Mouse (Mus musculus) liver, embryonic 13.5 days (tissue): ENCODE measurements around the gene Lancl3. TPM values are rescaled to one million over a fixed set of nuclear protein-coding genes. Genes with fewer than 3 reads are reported as not detected.
A peak's percentile ranks its signal among the peaks of the same experiment; 100 is the strongest.
"Not testable (repeated sequence)": the region's sequence is repeated elsewhere in the genome, so short reads cannot be mapped to it uniquely, and the experiment has no call there.

Experiments
- ATAC-seq: fragments of 200-750 bp; cut with Nextera tagmentation; 2 replicates; pipeline ENCODE4 v1.8.0; 2017; ENCODE audit warnings: low read depth, mild to moderate bottlenecking, moderate number of reproducible peaks, moderate library complexity
- DNase-seq: peaks from one replicate; pipeline ENCODE4 v3.0.0; 2022
- H3K27ac ChIP-seq: fragments of 300-500 bp; sonication (generic); 2 replicates; pipeline ENCODE4 v1.5.1; 2015; ENCODE audit warnings: moderate library complexity, mild to moderate bottlenecking, inconsistent platforms
- H3K27me3 ChIP-seq: fragments of 300-500 bp; sonication (generic); 2 replicates; pipeline ENCODE4 v1.6.1; 2015; ENCODE audit warnings: mild to moderate bottlenecking, inconsistent platforms
- H3K36me3 ChIP-seq: fragments of 300-500 bp; sonication (generic); 2 replicates; pipeline ENCODE4 v1.6.1; 2015; ENCODE audit warnings: mild to moderate bottlenecking, inconsistent platforms
- H3K4me1 ChIP-seq: fragments of 300-500 bp; sonication (generic); replicated peaks from 2 replicates; pipeline ENCODE4 v1.6.1; 2015; ENCODE audit warnings: inconsistent platforms
- H3K4me2 ChIP-seq: fragments of 300-500 bp; sonication (generic); 2 replicates; pipeline ENCODE4 v1.6.1; 2015; ENCODE audit warnings: inconsistent platforms, mild to moderate bottlenecking, moderate library complexity
- H3K4me3 ChIP-seq: fragments of 300-500 bp; sonication (generic); replicated peaks from 2 replicates; pipeline ENCODE4 v1.5.1; 2015; ENCODE audit warnings: mild to moderate bottlenecking, inconsistent platforms
- H3K9ac ChIP-seq: fragments of 300-500 bp; sonication (generic); 2 replicates; pipeline ENCODE4 v1.6.1; 2015; ENCODE audit warnings: mild to moderate bottlenecking, inconsistent platforms
- H3K9me3 ChIP-seq: fragments of 300-500 bp; sonication (generic); replicated peaks from 2 replicates; pipeline ENCODE4 v1.6.1; 2016; ENCODE audit warnings: inconsistent platforms
- WGBS: fragments of 180-500 bp; shearing (Covaris S2); methylation state at CpG from one replicate; pipeline ENCODE4 v1.1.7; 2015; ENCODE audit not compliant: insufficient replicate concordance; 5-methylcytosine and 5-hydroxymethylcytosine counted together
- polyA plus RNA-seq: library from polyadenylated mRNA; unstranded; fragments of >200 nt; fragmentation: Nextera tagmentation; extraction: Ambion mirVana; gene quantifications from 2 replicates; pipeline ENCODE4 v1.2.1, GENCODE M21; 2015

Gene Lancl3
- polyA plus RNA-seq, 1 experiment from 2014 or later, result 0.27 TPM

DNA sequence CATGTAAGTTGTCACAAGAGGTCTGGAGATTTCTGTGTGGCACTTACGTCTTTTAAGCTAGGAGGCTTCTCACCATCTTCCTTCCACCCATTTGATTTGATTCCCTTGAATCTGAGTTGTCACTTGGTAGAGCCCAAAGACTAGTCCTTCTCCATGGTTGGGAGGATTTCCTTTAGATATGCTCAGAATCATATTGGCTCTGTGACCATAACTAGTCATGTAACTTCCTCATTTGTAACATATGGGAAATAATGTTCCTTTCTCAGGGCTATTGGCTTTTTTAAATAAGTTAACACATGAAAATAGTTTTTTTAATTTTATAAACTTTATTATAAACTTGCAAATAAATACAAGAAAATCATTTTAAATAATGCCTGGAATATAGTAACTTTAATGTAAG is 59.6 kb downstream of the Lancl3 start:
- peaks cover 12% of the 10 kb centered on the region for H3K4me1 ChIP-seq
- ATAC-seq (no peak), DNase-seq (no peak)
- H3K4me2 ChIP-seq, result no peak overlapping the region
- 68% methylated on average over 1 of the region's 1 CpGs for WGBS
- H3K27ac ChIP-seq, result no peak overlapping the region
- H3K9me3 ChIP-seq, result no peaks in the 10 kb centered on the region
- no peak overlapping the region for H3K9ac ChIP-seq
- no peaks in the 10 kb centered on the region for H3K27me3 ChIP-seq
- no peak overlapping the region for H3K4me3 ChIP-seq
- no peaks in the 10 kb centered on the region for H3K36me3 ChIP-seq

DNA sequence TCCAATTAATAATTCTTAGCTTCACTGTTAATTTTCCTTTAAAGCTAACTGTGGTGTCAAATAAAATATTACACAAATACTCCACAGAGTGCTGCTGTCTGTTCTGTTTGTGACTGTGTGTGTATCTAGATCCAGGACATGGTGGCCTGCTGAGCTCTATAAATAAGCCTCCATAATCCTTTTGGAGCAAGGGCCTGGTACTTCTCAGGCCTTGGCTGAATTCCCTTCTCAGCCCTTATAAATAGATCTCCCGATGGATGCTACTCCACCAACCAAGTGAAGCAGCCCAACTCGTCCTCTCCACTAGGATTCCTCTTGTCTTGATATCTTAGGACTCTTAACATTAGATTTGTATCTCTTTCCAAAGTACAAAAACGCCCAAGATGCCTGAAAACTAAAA is 71.4 kb downstream of the Lancl3 start:
- WGBS, result 55% methylated on average over 3 of the region's 3 CpGs
- Histone ChIP-seq H3K27me3 (no peaks in the 10 kb centered on the region), H3K36me3 (no peaks in the 10 kb centered on the region), H3K4me3 (no peak overlapping the region), H3K4me2 (peak overlapping the region; percentile 65), H3K4me1 (peaks cover 6% of the 10 kb centered on the region; the same call in 1 of the 2 replicates), H3K9me3 (no peaks in the 10 kb centered on the region), H3K27ac (peak overlapping the region; percentile 94), H3K9ac (peak overlapping the region; percentile 90; the same call in 1 of the 2 replicates)
- DNase-seq (no peak), ATAC-seq (no peak)

DNA sequence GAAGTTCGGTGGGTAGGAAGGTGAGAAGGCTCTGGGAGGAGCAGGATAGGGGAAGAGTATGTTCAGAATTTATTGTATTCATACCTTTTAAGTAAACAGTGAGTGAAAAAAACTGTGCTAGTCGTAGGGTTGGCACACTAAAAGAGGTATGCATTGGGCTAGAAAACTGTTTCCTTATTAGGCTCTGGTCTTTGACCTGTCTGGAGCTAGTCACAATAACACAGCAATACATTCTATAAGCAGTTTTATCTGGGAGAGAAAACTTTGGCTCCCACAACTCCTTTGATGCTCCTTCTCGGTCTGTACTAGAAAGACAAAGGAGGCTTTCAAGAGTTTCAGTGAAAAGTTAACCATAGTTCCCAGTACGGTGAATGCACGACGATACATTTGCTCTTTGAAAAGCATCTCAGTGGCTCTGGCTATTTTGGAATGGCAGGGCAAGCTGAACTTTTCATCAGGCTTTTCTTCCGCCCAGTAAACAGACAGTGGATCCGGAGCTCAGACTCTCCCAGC is 72.3 kb downstream of the Lancl3 start:
- Histone ChIP-seq H3K27ac (peak overlapping the region; percentile 94), H3K4me1 (peaks cover 12% of the 10 kb centered on the region), H3K4me3 (peak overlapping the region; percentile 77), H3K9ac (peak overlapping the region; percentile 90), H3K27me3 (no peaks in the 10 kb centered on the region), H3K36me3 (no peaks in the 10 kb centered on the region; the same call in 1 of the 2 replicates), H3K9me3 (no peaks in the 10 kb centered on the region), H3K4me2 (peak overlapping the region; percentile 65)
- no peak for DNase-seq
- WGBS, result 14% methylated on average over 8 of the region's 8 CpGs
- ATAC-seq, result peak; percentile 2

DNA sequence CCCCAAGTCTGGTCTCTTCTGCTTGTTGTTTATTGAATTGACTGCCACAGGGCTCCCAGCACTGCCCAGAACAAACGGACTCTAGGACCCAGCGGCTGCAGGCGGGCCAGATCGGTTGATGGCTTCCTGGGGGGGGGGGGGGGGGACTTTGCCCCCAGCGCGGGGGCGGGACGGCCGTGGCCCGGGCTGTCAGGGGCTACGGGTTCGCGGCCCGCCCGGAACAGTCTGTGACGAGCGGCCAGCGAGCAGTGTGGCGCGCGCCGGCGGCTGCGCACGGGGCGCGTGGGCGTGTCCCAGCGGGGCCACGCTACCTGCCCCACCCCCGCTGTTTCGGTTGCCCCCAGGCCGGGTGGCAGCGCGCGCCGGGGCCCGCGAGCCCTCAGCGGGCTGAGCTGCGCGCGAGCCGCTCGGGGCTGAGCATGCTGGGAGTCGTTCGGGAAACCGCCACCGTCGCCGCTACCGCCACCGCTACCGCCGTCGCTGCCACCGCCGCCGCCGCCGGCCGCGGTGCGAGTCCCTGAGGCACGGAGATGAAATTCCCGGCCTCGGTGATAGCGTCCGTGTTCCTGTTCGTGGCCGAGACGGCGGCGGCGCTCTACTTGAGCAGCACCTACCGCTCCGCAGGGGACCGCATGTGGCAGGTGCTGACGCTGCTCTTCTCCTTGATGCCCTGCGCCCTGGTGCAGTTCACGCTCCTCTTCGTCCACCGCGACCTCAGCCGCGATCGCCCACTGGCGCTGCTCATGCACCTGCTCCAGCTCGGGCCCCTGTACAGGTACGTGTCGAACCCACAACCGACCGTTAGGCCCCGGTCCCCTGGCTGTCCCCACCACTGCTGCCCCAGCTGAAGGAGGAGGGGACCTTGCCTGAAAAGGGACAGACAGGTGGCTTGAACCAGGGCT is 73.0 kb downstream of the Lancl3 start, which contains the start of gene Xk:
Xk (plus strand) TSS at position 297 of the 902 bp plus-strand sequence.
- no peaks in the 10 kb centered on the region for H3K9me3 ChIP-seq
- peak within 1 kb of the TSS; percentile 65 for H3K4me2 ChIP-seq
- peak within 1 kb of the TSS; percentile 90 for H3K9ac ChIP-seq
- H3K4me3 ChIP-seq, result peak within 1 kb of the TSS; percentile 77
- ATAC-seq (peak; percentile 92), DNase-seq (peak; percentile 74)
- H3K36me3 ChIP-seq, result no peaks in the 10 kb centered on the region; the same call in 1 of the 2 replicates
- H3K27ac ChIP-seq, result peak within 1 kb of the TSS; percentile 94
- peaks cover 14% of the 10 kb centered on the region for H3K4me1 ChIP-seq
- no peaks in the 10 kb centered on the region for H3K27me3 ChIP-seq
- 3% methylated on average over 81 of the region's 94 CpGs for WGBS

DNA sequence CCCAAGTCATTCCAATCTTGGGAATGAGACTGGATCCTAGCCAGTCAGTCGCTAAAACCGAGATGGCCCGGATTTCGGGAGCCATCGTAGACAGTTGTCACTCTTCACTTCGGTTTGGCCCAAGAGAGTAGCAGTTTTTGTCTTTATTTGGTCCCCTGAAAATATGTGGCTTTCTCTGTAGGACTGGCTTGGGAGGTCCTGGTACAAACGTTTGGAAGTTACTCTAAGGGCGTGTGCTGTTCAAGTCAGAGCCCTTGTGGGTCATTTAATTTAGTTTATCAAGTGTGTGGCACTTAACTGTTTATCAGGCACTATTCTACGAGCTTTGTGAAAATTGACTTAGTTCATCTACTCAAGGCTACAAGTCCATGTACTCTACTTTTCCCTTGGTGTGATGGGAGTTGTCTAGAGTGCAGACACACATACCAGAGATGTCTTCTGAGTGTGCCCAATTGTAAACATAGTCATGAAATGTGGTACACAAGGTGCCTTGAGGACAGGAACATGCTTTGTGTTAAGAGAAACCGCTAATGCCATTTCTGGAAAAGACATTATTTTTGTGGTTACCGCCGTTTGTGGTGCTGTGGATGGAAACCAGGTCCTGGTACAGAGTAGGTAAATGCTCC is 73.8 kb downstream of the Lancl3 start:
- Histone ChIP-seq H3K4me3 (peak overlapping the region; percentile 77), H3K9me3 (no peaks in the 10 kb centered on the region), H3K4me1 (peaks cover 17% of the 10 kb centered on the region), H3K4me2 (peak overlapping the region; percentile 65), H3K27me3 (no peaks in the 10 kb centered on the region), H3K27ac (peak overlapping the region; percentile 94), H3K9ac (peak overlapping the region; percentile 90), H3K36me3 (no peaks in the 10 kb centered on the region; the same call in 1 of the 2 replicates)
- DNase-seq (no peak), ATAC-seq (peak; percentile 24; the same call in 1 of the 2 replicates)
- WGBS, result 29% methylated on average over 12 of the region's 12 CpGs

DNA sequence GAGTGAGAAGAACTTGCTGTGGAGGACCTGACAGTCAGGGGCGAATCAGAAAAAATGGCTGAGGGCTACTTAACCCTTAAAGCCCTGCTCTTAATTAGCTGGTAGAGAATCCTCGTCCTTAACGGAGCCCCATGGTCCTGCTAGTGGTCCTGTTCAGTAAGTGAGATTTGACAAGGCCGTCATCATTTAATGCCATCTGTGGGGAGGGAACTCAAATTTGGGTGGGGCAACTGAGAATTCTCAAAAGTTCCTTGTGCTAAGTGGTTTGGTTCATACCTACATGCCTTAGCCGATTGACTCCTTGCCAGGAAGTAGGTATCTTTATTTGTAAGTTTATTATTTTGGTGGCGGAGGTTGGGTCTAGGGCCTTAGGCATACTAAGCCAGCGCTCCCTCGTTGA is 74.6 kb downstream of the Lancl3 start:
- H3K36me3 ChIP-seq, result no peaks in the 10 kb centered on the region; the same call in 1 of the 2 replicates
- ATAC-seq (peak; percentile 27), DNase-seq (peak; percentile 33)
- peak overlapping the region; percentile 94 for H3K27ac ChIP-seq
- H3K4me2 ChIP-seq, result peak overlapping the region; percentile 65
- 46% methylated on average over 8 of the region's 8 CpGs for WGBS
- H3K27me3 ChIP-seq, result no peaks in the 10 kb centered on the region
- H3K9ac ChIP-seq, result peak overlapping the region; percentile 90
- H3K4me3 ChIP-seq, result peak overlapping the region; percentile 77
- peaks cover 19% of the 10 kb centered on the region for H3K4me1 ChIP-seq
- H3K9me3 ChIP-seq, result no peaks in the 10 kb centered on the region

DNA sequence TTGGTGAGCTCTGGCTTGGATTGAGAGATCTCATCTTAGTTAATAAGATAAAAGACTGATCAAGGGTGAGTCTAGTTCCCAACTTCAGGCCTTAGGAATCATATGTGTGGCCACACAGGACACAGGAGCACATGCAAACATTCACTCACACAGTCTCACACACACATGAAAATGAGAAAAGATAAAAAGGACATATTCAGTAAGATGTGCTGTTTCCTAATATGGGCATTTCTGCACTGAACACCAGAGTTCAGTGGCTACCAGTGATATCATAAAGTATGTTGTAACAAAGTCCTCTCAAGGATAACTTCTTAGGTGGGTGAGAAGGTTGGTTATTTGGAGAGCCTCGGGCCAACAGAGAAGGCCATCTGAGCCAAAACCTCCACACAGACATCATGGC is 83.8 kb downstream of the Lancl3 start, which contains the start of gene H2al1m:
H2al1m (plus strand) TSS at position 301 of the 400 bp plus-strand sequence.
- H3K9me3 ChIP-seq, H3K27me3 ChIP-seq, DNase-seq, H3K4me1 ChIP-seq, H3K4me2 ChIP-seq, H3K36me3 ChIP-seq, H3K4me3 ChIP-seq, ATAC-seq, H3K27ac ChIP-seq, H3K9ac ChIP-seq: not testable (repeated sequence)
- WGBS, result no CpG with 5 or more reads among the region's 1 CpGs

DNA sequence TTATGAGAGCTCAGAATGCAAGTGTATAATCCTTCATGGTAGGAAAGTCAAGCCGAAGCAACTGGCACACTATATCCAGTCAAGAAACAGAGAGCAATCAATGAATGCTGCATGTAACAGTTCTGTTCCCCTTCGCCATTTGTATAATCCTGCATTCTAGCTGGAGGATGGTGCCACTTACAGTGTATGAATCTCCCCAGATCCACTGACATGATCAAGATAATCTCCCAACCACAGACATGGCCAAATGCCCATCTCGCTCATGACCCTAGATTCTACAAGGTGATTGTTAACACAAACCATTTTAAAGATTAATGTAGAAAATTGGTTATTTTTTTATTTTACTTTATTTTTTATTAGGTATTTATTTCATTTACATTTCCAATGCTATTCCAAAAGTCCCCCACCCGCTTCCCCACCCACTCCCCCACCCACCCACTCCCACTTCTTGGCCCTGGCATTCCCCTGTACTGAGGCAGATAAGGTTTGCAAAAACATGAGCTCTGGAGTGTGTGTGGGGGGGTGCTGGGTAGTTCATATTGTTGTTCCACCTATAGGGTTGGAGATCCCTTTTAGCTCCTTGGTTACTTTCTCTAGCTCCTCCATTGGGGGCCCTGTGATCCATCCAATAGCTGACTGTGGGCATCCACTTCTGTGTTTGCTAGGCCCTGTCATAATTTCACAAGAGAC is 93.6 kb downstream of the Lancl3 start:
- H3K9me3 ChIP-seq, H3K4me3 ChIP-seq, H3K36me3 ChIP-seq, H3K4me2 ChIP-seq, DNase-seq, H3K9ac ChIP-seq, H3K27me3 ChIP-seq: not testable (repeated sequence)
- Histone ChIP-seq H3K4me1 (peaks cover 21% of the 10 kb centered on the region), H3K27ac (peak overlapping the region; percentile 55)
- ATAC-seq, result peak; percentile 84
- 72% methylated on average over 4 of the region's 4 CpGs for WGBS

DNA sequence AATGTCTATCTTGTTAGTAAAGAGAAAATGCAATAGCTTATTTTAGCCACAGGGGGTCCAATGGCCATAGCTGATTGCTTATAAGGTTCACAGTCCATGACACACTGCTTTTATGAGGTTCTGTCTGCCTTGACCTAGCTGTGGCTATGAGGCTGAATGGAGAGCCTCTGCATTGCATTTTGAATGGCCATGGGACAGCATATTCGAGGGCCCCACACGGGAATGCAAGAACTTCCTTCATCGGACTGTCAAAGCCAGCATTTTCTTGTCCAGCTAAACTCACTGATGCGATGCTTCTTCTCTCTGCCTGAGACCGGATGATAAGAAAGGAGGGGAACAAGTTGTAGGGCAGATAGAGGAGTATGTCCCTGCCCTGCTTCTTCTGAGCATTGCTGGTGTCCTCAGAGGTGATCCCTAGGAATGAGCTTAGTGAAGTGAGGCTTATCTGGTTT is 98.7 kb downstream of the Lancl3 start:
- no peaks in the 10 kb centered on the region for H3K27me3 ChIP-seq
- peak overlapping the region; percentile 60; the same call in 1 of the 2 replicates for H3K9ac ChIP-seq
- peak; percentile 68 for DNase-seq

DNA sequence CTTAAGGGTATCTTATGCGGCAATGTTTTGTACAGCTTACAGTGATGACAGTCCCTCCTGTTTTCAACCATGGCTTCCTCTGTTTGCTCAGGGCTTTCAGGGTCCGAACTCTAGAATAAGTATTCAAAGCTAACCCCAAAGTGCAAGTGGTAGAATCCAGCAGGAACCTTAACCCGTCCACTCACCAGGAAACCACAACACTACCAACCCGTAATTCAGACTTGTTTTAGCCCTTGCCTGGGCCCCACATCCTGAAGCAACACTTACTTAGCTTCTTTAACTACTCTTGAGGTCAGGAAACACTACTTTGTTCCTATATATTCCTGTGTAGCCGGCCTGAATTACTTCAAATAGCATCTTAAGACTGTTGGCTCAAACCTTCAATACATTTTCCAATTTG is 103.1 kb downstream of the Lancl3 start:
- H3K4me2 ChIP-seq, result peak overlapping the region; percentile 32
- H3K4me1 ChIP-seq, result peaks cover 29% of the 10 kb centered on the region
- no peaks in the 10 kb centered on the region for H3K36me3 ChIP-seq
- no peak overlapping the region for H3K4me3 ChIP-seq
- no peaks in the 10 kb centered on the region for H3K9me3 ChIP-seq
- H3K9ac ChIP-seq, result 0 out of 2 replicates have a peak overlapping the region, but pooled peaks have one; percentile 10
- DNase-seq (no peak), ATAC-seq (no peak)
- no peaks in the 10 kb centered on the region for H3K27me3 ChIP-seq
- peak overlapping the region; percentile 77 for H3K27ac ChIP-seq
- 35% methylated on average over 5 of the region's 5 CpGs for WGBS

More for the DNA sequence above, 98.7 kb downstream of the Lancl3 start:
- WGBS, result 36% methylated on average over 5 of the region's 5 CpGs
- Histone ChIP-seq H3K4me3 (peak overlapping the region; percentile 18; the same call in 1 of the 2 replicates), H3K4me2 (peak overlapping the region; percentile 59), H3K36me3 (no peaks in the 10 kb centered on the region), H3K4me1 (peaks cover 32% of the 10 kb centered on the region), H3K27ac (peak overlapping the region; percentile 97), H3K9me3 (no peaks in the 10 kb centered on the region)
- ATAC-seq, result peak; percentile 99
